Mouse (Mus musculus) ES-E14 (cell line): ENCODE data around the gene Pelo.

Source experiments
- CHD2 ChIP-seq: IDR thresholded peaks from 2 replicates; pipeline ENCODE4 v1.6.1; 2014; ENCODE audit warnings: mild to moderate bottlenecking, low read depth, low read length, inconsistent platforms
- HCFC1 ChIP-seq: IDR thresholded peaks from 2 replicates; pipeline ENCODE4 v1.6.1; 2012; ENCODE audit warnings: low read length, inconsistent platforms, borderline replicate concordance; ENCODE audit not compliant: insufficient read depth
- MAFK ChIP-seq: IDR thresholded peaks from 2 replicates; pipeline ENCODE4 v1.6.1; 2014; ENCODE audit warnings: mild to moderate bottlenecking, low read depth, low read length, inconsistent platforms; ENCODE audit not compliant: insufficient read depth
- ZC3H11A ChIP-seq: IDR thresholded peaks from 2 replicates; pipeline ENCODE4 v1.6.1; 2012; ENCODE audit warnings: low read depth, mild to moderate bottlenecking, inconsistent platforms, low read length, borderline replicate concordance
- ZNF384 ChIP-seq: IDR thresholded peaks from 2 replicates; pipeline ENCODE4 v1.6.1; 2012; ENCODE audit warnings: low read depth, low read length, inconsistent platforms

DNA sequence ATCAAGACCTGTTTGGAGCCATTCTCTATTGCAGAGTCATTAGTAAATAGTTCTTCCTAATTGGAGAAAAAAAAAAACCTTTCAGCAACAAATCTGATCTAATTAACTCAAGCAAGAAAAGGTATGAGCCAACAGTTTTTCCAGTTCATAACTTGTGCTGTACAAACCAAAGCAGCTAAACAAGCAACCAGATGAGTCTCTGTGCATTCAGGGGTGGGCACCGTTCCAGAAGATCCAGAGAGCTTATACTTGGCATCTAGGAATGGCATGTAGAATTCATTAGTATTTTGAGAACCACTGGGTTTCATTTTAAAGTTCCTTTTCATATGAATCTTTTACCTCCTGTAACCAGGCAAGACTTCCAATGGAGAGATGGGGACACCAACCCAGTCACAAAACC is 37.8 kb upstream of the Pelo start:
- TF ChIP-seq ZNF384 (no peak), ZC3H11A (no peak), CHD2 (no peak), HCFC1 (no peak), MAFK (no peak)
